Mouse (Mus musculus) cerebellum, adult 11 months (tissue): ENCODE measurements around the gene Tmem132d.

ENCODE experiments used
- DNase-seq: peaks from one replicate; pipeline ENCODE4 v3.0.0; 2022

Gene Tmem132d

GRCm38 (mm10) chr5:127919171-127919570 lies 513.7 kb downstream of the Tmem132d start:
- no peak for DNase-seq

DNA sequence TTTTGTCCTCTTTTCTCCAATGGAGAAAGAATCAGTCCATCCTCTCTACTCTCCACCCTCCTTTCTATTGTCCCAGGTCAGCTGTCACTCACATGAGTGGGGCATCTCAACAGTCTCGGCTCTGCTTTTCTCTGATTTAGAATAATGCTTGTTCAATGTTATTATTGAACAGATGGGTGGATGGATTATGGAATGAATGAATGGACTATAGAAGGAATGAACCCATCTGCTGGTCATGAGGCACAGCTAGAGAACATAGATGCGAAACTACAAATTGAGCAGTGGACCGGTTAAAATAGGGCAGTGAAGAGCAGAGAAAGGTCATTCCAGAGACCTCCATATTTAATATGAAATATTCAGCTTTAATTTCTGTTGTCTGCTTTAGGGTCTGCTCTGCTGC lies 514.5 kb downstream of the Tmem132d start:
- no peak for DNase-seq

- no peak for DNase-seq
These were observed 518.7 kb downstream of the Tmem132d start for GRCm38 (mm10) chr5:127914157-127914556.

GRCm38 (mm10) chr5:127911603-127912002 lies 521.3 kb downstream of the Tmem132d start:
- DNase-seq, result no peak

GRCm38 (mm10) chr5:127910356-127910755 lies 522.5 kb downstream of the Tmem132d start:
- no peak for DNase-seq

GRCm38 (mm10) chr5:127895176-127895575 lies 537.7 kb downstream of the Tmem132d start:
- no peak for DNase-seq

DNA sequence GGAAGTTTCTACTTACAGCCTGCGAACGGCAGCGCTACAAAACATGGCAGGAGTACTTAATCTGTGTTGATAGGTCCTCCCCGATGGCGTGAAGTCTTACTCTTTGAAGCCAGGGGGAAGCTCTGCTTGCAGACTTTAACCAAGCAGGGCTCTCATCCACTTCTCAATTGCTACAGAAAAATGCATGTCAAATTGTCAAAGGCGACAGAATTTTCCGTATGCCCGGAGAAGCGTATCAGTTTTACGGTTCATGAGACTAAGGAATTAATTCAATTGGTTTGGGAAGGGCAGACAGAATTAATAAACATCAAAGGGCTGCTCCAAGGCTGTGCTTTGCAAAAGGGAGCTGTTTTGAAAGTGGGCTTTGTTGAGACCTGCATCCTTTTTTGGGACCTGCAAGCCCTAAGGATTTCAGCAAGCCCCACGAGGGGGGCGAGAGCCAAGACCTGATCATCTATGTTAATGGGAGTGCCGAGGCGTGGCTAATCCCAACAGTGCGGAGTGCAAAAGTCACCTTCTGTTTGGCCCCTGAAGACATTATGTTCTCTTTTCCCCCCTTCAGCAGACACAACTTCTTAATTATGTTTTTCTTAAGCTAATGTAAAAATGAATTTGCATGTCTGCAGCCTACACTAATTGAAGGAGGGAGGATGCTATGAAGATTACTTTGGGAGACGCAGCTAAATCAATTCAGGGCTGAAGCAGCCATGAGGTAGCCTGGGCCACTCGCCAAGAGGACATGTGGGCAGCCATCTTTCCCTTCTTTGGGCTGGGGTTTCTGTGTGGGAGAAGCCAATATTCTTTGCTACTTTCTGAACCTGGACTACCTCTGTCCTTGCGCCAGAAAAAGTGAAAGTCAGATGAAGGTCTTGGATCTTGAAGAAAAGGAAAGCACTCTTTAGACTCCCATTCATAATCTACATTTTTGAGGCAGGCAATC lies 547.0 kb downstream of the Tmem132d start:
- DNase-seq, result no peak

DNA sequence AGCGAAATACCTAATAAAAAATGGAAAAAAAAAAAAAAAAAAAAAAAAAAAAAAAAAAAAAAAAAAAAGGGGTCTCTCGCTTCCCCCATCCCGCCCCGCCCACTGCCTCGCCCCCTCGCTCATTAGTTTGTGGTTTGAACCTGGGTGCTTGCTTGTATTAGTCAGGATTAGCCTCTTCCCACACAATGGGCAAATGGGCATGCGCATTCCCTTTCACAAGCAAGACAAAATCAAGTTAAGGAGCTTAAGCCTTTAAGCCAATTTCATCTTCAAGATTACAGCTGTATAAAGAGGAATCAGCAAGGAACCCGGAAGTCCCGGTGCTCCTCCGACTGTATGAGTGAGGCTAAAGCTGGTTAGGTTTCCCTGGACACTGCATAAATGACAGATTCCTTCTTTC lies 549.9 kb downstream of the Tmem132d start:
- no peak for DNase-seq

DNA sequence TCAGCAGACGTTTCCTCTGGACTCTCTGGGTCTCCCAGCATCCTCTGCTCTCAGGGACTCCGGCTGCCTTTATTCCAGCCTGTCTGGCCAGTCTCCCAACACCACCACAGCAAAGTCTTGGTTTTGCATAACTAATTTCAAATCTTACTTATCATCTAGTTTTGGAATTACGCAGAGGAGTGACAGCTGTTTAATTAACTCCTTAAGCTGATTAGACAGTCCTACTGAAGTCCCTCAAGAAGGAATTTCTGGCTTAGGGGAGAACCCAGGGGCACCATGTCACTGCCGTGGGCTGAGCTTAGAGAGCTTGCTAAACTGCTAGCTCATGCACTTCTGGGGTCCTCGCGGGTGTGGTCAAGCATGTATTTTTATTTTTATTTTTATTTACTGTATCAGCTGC lies 558.4 kb downstream of the Tmem132d start:
- DNase-seq, result no peak

GRCm38 (mm10) chr5:127865157-127865556 lies 567.7 kb downstream of the Tmem132d start:
- DNase-seq, result no peak

GRCm38 (mm10) chr5:127859719-127860118 lies 573.2 kb downstream of the Tmem132d start:
- no peak for DNase-seq

DNA sequence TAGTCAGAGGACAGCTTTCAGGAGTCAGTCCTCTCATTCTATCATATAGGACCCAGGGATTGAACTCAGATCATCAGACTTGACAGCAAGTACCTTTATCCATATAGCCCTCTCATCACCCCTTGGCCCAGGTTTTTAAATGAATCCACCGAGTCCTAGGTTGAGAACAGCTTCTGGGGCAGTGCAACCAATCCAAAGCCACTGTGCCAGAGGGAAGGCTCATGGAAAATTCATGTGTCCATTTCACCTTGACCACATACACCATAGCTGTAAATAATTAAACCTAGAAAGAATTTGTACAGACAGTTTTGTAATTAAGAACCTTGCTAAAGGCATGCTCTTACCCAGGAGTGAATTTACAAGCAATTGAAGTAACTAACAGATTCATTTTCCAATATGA lies 580.6 kb downstream of the Tmem132d start:
- DNase-seq, result no peak

GRCm38 (mm10) chr5:127831791-127832190 lies 601.1 kb downstream of the Tmem132d start:
- no peak for DNase-seq

DNA sequence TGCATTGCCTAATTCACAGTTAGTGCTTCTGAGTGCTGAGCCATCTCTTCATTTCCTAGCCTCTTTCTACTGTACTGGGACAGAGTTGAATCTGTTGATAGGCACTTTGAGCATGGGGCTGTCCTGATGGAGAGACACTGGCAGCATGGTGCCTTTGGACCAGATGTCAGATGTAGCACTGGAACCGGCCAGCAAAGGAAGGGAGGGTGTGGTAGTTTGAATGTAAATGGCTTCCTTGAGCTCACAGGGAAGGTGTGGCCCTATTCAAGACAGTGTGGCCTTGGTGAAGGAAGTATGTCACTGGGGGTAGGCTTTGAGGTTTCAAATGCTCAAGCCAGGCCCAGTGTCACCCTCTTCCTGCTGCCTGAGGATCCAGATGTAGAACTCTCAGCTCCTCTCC lies 602.0 kb downstream of the Tmem132d start:
- DNase-seq, result no peak

DNA sequence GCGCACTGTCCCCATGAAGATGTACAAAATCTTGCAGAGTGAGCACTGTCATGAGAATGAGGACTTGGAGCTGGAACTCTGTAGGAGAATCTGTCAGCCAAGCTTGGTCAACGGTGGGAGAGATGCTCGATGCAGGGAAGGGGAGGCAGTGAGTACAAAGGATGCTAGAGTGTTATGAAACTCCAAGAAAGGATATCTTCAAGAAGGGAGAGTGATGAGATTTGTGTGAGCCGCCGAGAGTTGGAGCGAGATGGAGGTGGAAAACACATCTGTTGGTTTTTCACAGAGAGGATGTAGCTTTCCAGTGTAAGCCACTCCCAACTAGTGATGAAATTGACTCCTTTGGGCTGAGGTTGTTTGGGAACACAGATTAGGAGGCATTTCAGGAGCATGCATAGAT lies 604.1 kb downstream of the Tmem132d start:
- no peak for DNase-seq

GRCm38 (mm10) chr5:127821960-127822359 lies 610.9 kb downstream of the Tmem132d start:
- DNase-seq, result no peak

DNA sequence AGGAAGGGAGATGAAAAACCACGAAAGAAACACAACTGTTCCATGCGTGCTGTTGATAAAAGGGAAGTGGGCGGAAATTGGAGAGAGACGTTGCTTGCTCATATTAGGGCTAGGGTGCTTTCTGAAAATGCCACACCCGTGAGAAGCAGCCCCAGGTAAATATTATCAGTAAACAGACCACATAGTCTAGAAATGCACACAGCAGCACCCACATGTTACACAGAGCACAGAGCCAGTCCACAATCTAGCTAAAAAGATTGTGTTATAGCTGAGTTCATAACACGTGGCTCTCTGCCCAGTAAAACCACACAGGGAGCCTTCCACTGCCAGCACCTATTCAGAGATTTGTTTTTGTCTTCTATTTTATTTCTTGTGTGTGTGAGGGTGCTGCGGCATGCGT lies 617.6 kb downstream of the Tmem132d start:
- DNase-seq, result no peak

DNA sequence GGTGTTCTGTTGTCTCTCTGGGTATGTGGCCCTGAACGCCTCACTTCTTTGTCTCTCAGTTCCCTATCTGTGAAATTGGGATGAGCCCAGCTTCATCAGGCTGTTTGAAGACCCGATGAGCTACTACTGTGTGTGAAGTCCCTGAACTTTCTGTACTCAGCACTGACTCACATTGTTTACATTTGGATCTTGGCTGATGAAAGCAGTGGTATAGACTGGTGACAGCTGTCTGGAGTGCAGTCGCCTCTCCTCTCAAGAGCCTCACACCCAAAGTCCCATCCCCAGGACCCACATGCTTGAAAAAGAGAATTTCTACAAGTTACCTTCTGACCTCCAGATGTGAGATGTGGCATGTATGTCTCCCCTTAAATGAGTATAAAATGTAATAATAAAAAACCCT lies 625.5 kb downstream of the Tmem132d start:
- no peak for DNase-seq

DNA sequence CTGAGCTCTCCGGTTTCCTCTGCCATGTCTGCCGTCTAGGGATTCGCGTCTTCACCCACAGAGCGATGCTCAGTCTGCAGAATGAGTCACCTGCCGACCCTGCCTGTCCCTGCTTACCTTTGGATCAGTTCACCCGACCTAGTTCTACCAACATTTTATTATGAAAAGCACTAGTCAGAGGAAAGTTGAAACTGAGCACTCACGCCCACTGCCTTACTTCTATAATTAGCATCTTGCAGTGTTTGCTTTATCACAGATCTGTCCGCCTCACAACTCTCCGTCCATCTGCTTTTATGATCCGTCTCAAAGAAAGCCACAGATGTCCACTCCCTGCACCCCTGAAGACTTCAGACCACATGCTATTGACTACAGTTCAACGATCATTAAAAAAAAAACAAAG lies 626.0 kb downstream of the Tmem132d start:
- no peak for DNase-seq

- no peak for DNase-seq
These were observed 632.0 kb downstream of the Tmem132d start for GRCm38 (mm10) chr5:127800907-127801306.

GRCm38 (mm10) chr5:127781221-127781620 lies 651.7 kb downstream of the Tmem132d start:
- no peak for DNase-seq

GRCm38 (mm10) chr5:127775749-127776148 lies 657.1 kb downstream of the Tmem132d start:
- DNase-seq, result no peak

GRCm38 (mm10) chr5:127758576-127758975 lies 674.3 kb downstream of the Tmem132d start:
- DNase-seq, result no peak

DNA sequence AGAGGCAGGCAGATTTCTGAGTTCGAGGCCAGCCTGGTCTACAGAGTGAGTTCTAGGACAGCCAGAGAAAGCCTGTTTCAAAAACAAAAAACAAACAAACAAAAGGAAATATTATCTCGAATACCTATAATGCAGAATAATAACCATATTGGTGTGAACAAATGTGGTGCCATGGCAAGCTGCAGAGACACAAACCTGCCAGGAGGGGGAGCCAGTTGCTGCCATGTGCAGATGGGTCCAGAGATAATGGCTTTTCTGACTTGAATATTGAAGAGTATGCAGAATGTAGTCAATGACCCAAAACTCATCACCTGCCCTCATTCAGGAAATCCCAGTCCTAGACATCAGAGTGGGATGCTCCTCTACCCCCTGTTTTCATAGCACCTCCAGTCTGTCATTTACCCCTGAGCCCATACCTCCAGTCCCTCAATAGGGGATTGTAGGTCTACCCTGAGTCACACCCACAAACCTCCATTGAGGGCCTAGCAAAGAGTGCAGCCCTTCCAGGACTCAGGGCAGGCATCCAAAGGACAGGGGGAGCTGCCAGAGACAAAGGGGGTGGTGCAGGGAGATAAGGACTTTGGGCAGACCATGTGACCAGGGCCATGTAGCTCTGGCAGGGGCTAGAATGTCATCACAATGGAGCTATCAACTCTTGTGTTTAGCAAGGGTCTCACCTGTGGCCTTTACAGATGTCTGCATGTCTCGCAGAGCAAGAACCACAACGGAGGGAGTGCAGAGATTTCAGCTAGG lies 676.0 kb downstream of the Tmem132d start:
- DNase-seq, result no peak
